9 mouse cellular contexts compared by ENCODE assay signal in the genomic region with DNA sequence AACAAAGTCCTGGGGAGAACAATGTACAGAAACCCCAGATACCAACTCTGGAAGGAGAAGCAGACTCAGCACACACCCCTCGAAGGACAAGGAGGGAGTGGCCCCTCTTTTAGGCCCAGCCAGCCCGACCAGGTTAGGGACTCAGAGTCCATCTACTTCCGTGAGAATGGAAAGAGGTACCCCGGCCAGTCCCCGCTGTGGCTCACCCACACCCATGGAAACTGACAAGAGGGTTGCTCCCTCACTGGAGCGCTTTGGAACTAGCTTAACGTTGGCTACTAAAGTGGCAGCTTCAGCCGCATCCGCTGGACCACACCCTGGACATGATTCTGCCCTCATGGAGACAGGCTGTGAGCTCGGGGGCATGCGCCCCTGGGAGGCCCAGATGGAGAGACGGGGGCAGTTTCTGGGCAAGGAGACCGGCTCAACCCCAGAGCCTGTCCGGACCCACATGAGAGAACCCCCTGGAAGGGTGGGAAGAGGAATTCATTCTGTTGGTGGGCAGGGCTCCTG. TPM values are rescaled to one million over a fixed set of nuclear protein-coding genes. Genes with fewer than 3 reads are reported as not detected.
DNase-seq lines count a peak whose midpoint lies in the region; ATAC-seq and TF ChIP-seq lines count a peak whose summit lies in the region.
"Had no signal": no experiment of that assay in that cellular context is flagged by ENCODE, and none has a peak within 500 bp of the region (broad histone marks: within the 10 kb centered on the region; RNA-seq: fewer than 3 reads in every experiment).

No protein-coding gene starts in this region.

- peak overlapping the region; percentile 84 for H3K4me3 ChIP-seq in kidney, postnatal 0 days (replicated peaks; ENCODE audit: low read depth, low read length)
- peak overlapping the region; percentile 78 for H3K4me3 ChIP-seq in embryonic facial prominence, embryonic 14.5 days (ENCODE audit: low read depth, low read length)
- H3K4me3 ChIP-seq in hindbrain, embryonic 15.5 days = peak overlapping the region; percentile 46
- peak overlapping the region; percentile 55 for H3K4me3 ChIP-seq in midbrain, embryonic 14.5 days (replicated peaks; ENCODE audit: low read depth, low read length)
- H3K4me3 ChIP-seq: myocyte had no signal

- no peaks in the 10 kb centered on the region for H3K27me3 ChIP-seq in kidney, postnatal 0 days (ENCODE audit: insufficient read depth, low read length)
- 0 out of 2 replicates have a peak, but pooled peaks cover 8% of the 10 kb centered on the region for H3K27me3 ChIP-seq in embryonic facial prominence, embryonic 14.5 days (replicated peaks; ENCODE audit: control insufficient read depth, insufficient read depth, low read length)
- peaks cover 23% of the 10 kb centered on the region for H3K27me3 ChIP-seq in hindbrain, embryonic 15.5 days
- peaks cover 18% of the 10 kb centered on the region; the same call in 1 of the 2 replicates for H3K27me3 ChIP-seq in midbrain, embryonic 14.5 days (ENCODE audit: control insufficient read depth, insufficient read depth, low read length)

- TF ChIP-seq CTCF in kidney, postnatal 0 days (IDR thresholded peaks at IDR 0.05; ENCODE audit: low read depth) = no peak

- H3K9ac ChIP-seq in kidney, postnatal 0 days (ENCODE audit: low read depth, low read length) = peak overlapping the region; percentile 88
- peak overlapping the region; percentile 91 for H3K9ac ChIP-seq in embryonic facial prominence, embryonic 14.5 days (ENCODE audit: low read depth, low read length)
- H3K9ac ChIP-seq in hindbrain, embryonic 15.5 days = peak overlapping the region; percentile 66
- peak overlapping the region; percentile 65; the same call in 1 of the 2 replicates for H3K9ac ChIP-seq in midbrain, embryonic 14.5 days (replicated peaks; ENCODE audit: low read length)

- peaks cover 52% of the 10 kb centered on the region for H3K4me1 ChIP-seq in kidney, postnatal 0 days (replicated peaks; ENCODE audit: insufficient read depth, low read length)
- H3K4me1 ChIP-seq in embryonic facial prominence, embryonic 14.5 days (ENCODE audit: control insufficient read depth, insufficient read depth, low read length) = peaks cover 56% of the 10 kb centered on the region
- H3K4me1 ChIP-seq in hindbrain, embryonic 15.5 days (replicated peaks) = peaks cover 53% of the 10 kb centered on the region
- peaks cover 23% of the 10 kb centered on the region for H3K4me1 ChIP-seq in midbrain, embryonic 14.5 days (ENCODE audit: control insufficient read depth, insufficient read depth, low read length)

- no peak for DNase-seq in kidney, postnatal 0 days (ENCODE audit: low spot score)
- DNase-seq in kidney, postnatal 14 days = no peak
- DNase-seq in embryonic facial prominence, embryonic 14.5 days (ENCODE audit: low spot score) = no peak
- no peak for DNase-seq in midbrain, embryonic 14.5 days
- no peak for DNase-seq in right cerebral cortex, postnatal 36 days (ENCODE audit: low spot score in 2 of 2)
- DNase-seq in cerebellum, adult 11 months = no peak
- no peak for DNase-seq in embryo, embryonic 11 days

- H3K36me3 ChIP-seq in kidney, postnatal 0 days (ENCODE audit: insufficient read depth, low read length) = no peaks in the 10 kb centered on the region
- H3K36me3 ChIP-seq in embryonic facial prominence, embryonic 14.5 days (ENCODE audit: control insufficient read depth, insufficient read depth, low read length) = peaks cover 39% of the 10 kb centered on the region
- H3K36me3 ChIP-seq in hindbrain, embryonic 15.5 days = no peaks in the 10 kb centered on the region
- H3K36me3 ChIP-seq in midbrain, embryonic 14.5 days (ENCODE audit: control insufficient read depth, insufficient read depth, low read length) = no peaks in the 10 kb centered on the region

- no peaks in the 10 kb centered on the region for H3K9me3 ChIP-seq in kidney, postnatal 0 days (replicated peaks; ENCODE audit: low read length)
- H3K9me3 ChIP-seq in embryonic facial prominence, embryonic 14.5 days (ENCODE audit: control insufficient read depth, low read length) = no peaks in the 10 kb centered on the region
- no peaks in the 10 kb centered on the region for H3K9me3 ChIP-seq in hindbrain, embryonic 15.5 days
- H3K9me3 ChIP-seq in midbrain, embryonic 14.5 days (ENCODE audit: control insufficient read depth, low read length) = no peaks in the 10 kb centered on the region

- 50% methylated on average over 14 of the region's 14 CpGs for WGBS in kidney, postnatal 0 days
- WGBS in embryonic facial prominence, embryonic 14.5 days = 40% methylated on average over 14 of the region's 14 CpGs
- 24% methylated on average over 14 of the region's 14 CpGs for WGBS in hindbrain, embryonic 15.5 days
- WGBS in midbrain, embryonic 14.5 days = 25% methylated on average over 14 of the region's 14 CpGs

- no peak for ATAC-seq in kidney, postnatal 0 days (replicated peaks; ENCODE audit: low FRiP score, low read depth)
- no peak for ATAC-seq in embryonic facial prominence, embryonic 14.5 days (ENCODE audit: low read depth)
- ATAC-seq in hindbrain, embryonic 15.5 days (ENCODE audit: low FRiP score, low read depth) = no peak
- ATAC-seq in midbrain, embryonic 14.5 days (ENCODE audit: low FRiP score, low TSS enrichment) = no peak

- H3K27ac ChIP-seq in kidney, postnatal 0 days = no peak overlapping the region
- no peak overlapping the region for H3K27ac ChIP-seq in embryonic facial prominence, embryonic 14.5 days (replicated peaks; ENCODE audit: low read depth, low read length)
- H3K27ac ChIP-seq in hindbrain, embryonic 15.5 days (replicated peaks) = no peak overlapping the region
- no peak overlapping the region for H3K27ac ChIP-seq in midbrain, embryonic 14.5 days (replicated peaks; ENCODE audit: low read depth, low read length)

- H3K4me2 ChIP-seq in kidney, postnatal 0 days (ENCODE audit: low read length) = peak overlapping the region; percentile 92
- peak overlapping the region; percentile 97 for H3K4me2 ChIP-seq in embryonic facial prominence, embryonic 14.5 days (ENCODE audit: low read depth, low read length)
- H3K4me2 ChIP-seq in hindbrain, embryonic 15.5 days = peak overlapping the region; percentile 96
- peak overlapping the region; percentile 99 for H3K4me2 ChIP-seq in midbrain, embryonic 14.5 days (ENCODE audit: low read length)

RNA-seq across cellular contexts. Expression of a gene that starts 2.7 kb away (rescaled TPM):
- 6.8 and 7.1 TPM in 2 replicates for polyA plus RNA-seq in kidney, postnatal 0 days (2015; fragmentation: Nextera tagmentation; extraction: Ambion mirVana)
- 7.4 and 7.6 TPM in 2 replicates for polyA plus RNA-seq in embryonic facial prominence, embryonic 14.5 days (2014; fragmentation: Nextera tagmentation; extraction: Ambion mirVana)
- 3.5 and 3.7 TPM in 2 replicates for polyA plus RNA-seq in hindbrain, embryonic 15.5 days (2015; fragmentation: Nextera tagmentation; extraction: Ambion mirVana)
- polyA plus RNA-seq in midbrain, embryonic 14.5 days (2014; fragmentation: Nextera tagmentation; extraction: Ambion mirVana) = 1.8 and 1.9 TPM in 2 replicates
